Comparison of ENCODE assay signal across 26 mouse cellular contexts in the genomic region with DNA sequence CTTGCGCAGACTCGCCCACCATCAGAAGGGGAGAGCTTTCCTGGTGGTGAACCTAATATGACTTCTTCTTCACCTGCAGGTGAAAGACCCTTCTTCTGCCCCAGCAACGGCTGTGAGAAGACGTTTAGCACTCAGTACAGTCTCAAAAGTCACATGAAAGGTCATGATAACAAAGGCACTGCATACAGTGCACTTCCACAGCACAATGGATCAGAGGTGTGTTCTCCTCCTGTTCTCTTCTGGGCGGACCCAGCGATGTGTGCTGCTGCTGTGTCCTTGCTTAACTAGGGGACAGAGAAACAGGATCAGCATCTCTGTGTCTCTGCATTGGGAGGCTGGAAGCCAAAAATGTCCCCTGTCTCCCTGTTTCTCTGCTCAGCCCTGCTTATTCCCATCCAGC. TPM values are rescaled to one million over a fixed set of nuclear protein-coding genes. Genes with fewer than 3 reads are reported as not detected.
"Had no signal": no experiment of that assay in that cellular context is flagged by ENCODE, and none has a peak within 500 bp of the region (broad histone marks: within the 10 kb centered on the region; RNA-seq: fewer than 3 reads in every experiment).

No protein-coding gene starts in this region.

- H3K9ac ChIP-seq: lung, embryonic 14.5 days; midbrain, embryonic 12.5 days; neural tube, embryonic 13.5 days; neural tube, embryonic 15.5 days; stomach, embryonic 15.5 days had no signal

- H3K4me2 ChIP-seq: lung, embryonic 14.5 days; midbrain, embryonic 12.5 days; neural tube, embryonic 13.5 days; neural tube, embryonic 15.5 days; stomach, embryonic 15.5 days had no signal

- ATAC-seq: midbrain, embryonic 16.5 days had no signal

- H3K27ac ChIP-seq: midbrain, embryonic 10.5 days; midbrain, embryonic 12.5 days; neural tube, embryonic 13.5 days; neural tube, embryonic 15.5 days; stomach, embryonic 15.5 days; stomach, postnatal 0 days had no signal

- H3K4me3 ChIP-seq: midbrain, embryonic 10.5 days; midbrain, embryonic 12.5 days; myocyte; neural tube, embryonic 13.5 days; neural tube, embryonic 15.5 days; stomach, embryonic 15.5 days had no signal

- DNase-seq: lung, adult 18-20 months; lung, embryonic 14.5 days; lung, postnatal 10 days; lung, postnatal 4 days; midbrain, embryonic 14.5 days; retina, postnatal 1 day; right cerebral cortex, adult 18-20 months; right cerebral cortex, postnatal 25 days; right cerebral cortex, postnatal 4 days; thymus, adult 2 months; thymus, postnatal 25 days; thymus, postnatal 4 days had no signal

- H3K9me3 ChIP-seq: midbrain, embryonic 10.5 days; midbrain, embryonic 12.5 days; neural tube, embryonic 13.5 days; neural tube, embryonic 15.5 days; stomach, embryonic 15.5 days had no signal

- H3K4me1 ChIP-seq: midbrain, embryonic 10.5 days; midbrain, embryonic 12.5 days; neural tube, embryonic 13.5 days; neural tube, embryonic 15.5 days; stomach, embryonic 15.5 days had no signal

- H3K27me3 ChIP-seq: midbrain, embryonic 12.5 days; neural tube, embryonic 13.5 days; neural tube, embryonic 15.5 days; stomach, embryonic 15.5 days had no signal

RNA-seq across cellular contexts. Expression of a gene that starts 37.0 kb away (rescaled TPM):
- total RNA-seq: megakaryocyte, adult 5-6 weeks; megakaryocyte-erythroid progenitor cell, adult 5-6 weeks had no signal
- polyA plus RNA-seq: myocyte had no signal

RNA-seq across cellular contexts. Expression of a gene that starts 55.7 kb away (rescaled TPM):
- total RNA-seq: megakaryocyte, adult 5-6 weeks; megakaryocyte-erythroid progenitor cell, adult 5-6 weeks had no signal
- polyA plus RNA-seq: lung, embryonic 14.5 days; lung, embryonic 16.5 days; myocyte; small intestine, adult 2 months; spleen, adult 2 months; stomach, postnatal 0 days; urinary bladder, adult 2 months had no signal
